Mouse (Mus musculus) liver, adult 2 months (tissue): ENCODE results near the gene Stag1. TPM values are rescaled to one million over a fixed set of nuclear protein-coding genes. Genes with fewer than 3 reads are reported as not detected.

ENCODE experiments used
- DNase-seq: peaks from one replicate; pipeline ENCODE4 v3.0.0-alpha.2; 2011; ENCODE audit warnings: low read depth, low spot score; ENCODE audit errors: extremely low read depth
- H3K27ac ChIP-seq: fragments of 200-500 bp; replicated peaks from 2 replicates; pipeline ENCODE4 v1.5.1; 2012; ENCODE audit warnings: low read depth, mild to moderate bottlenecking, control low read depth, inconsistent platforms, low read length; ENCODE audit not compliant: insufficient read depth
- H3K27me3 ChIP-seq: fragments of 200-500 bp; 2 replicates; pipeline ENCODE4 v1.6.1; 2012; ENCODE audit warnings: mild to moderate bottlenecking, moderate library complexity, low read length, inconsistent platforms; ENCODE audit not compliant: control insufficient read depth, insufficient read depth
- H3K36me3 ChIP-seq: fragments of 200-500 bp; 2 replicates; pipeline ENCODE4 v1.6.1; 2012; ENCODE audit warnings: low read length, inconsistent platforms; ENCODE audit not compliant: control insufficient read depth, insufficient read depth
- H3K4me1 ChIP-seq: fragments of 200-500 bp; 2 replicates; pipeline ENCODE4 v1.6.1; 2011; ENCODE audit warnings: low read length; ENCODE audit not compliant: control insufficient read depth, insufficient read depth
- H3K4me3 ChIP-seq: fragments of 200-500 bp; 2 replicates; pipeline ENCODE4 v1.5.1; 2011; ENCODE audit warnings: low read depth, mild to moderate bottlenecking, control low read depth, low read length, moderate library complexity; ENCODE audit not compliant: insufficient read depth
- H3K79me2 ChIP-seq: fragments of 200-500 bp; 2 replicates; pipeline ENCODE4 v1.6.1; 2012; ENCODE audit warnings: inconsistent platforms, mild to moderate bottlenecking, low read length, moderate library complexity; ENCODE audit not compliant: control insufficient read depth, insufficient read depth
- H3K9ac ChIP-seq: fragments of 200-500 bp; 2 replicates; pipeline ENCODE4 v1.6.1; 2012; ENCODE audit warnings: low read depth, mild to moderate bottlenecking, control low read depth, inconsistent platforms, low read length
- CTCF ChIP-seq: fragments of 200-500 bp; IDR thresholded peaks from 2 replicates; pipeline ENCODE4 v1.5.1; 2011; ENCODE audit warnings: low read depth, low read length, control low read depth
- POLR2A ChIP-seq: fragments of 200-500 bp; IDR thresholded peaks from 2 replicates; pipeline ENCODE4 v1.6.1; 2011; ENCODE audit warnings: low read length, control low read depth; ENCODE audit not compliant: insufficient read depth; ENCODE audit errors: extremely low read depth
- WGBS: fragments of 180-500 bp; shearing (Covaris S2); methylation state at CpG from one replicate; pipeline ENCODE4 v1.1.7; 2018; 5-methylcytosine and 5-hydroxymethylcytosine counted together
- polyA plus RNA-seq: library from polyadenylated mRNA; depleted of rRNA; stranded (reverse); fragments of >200 nt; gene quantifications from 2 replicates; pipeline ENCODE4 v1.2.3, GENCODE M21; 2012
- total RNA-seq: library from RNA; depleted of rRNA; stranded (reverse); fragments of >200 nt; gene quantifications from 2 replicates; pipeline ENCODE4 v1.2.3, GENCODE M21; 2014

Stag1 gene
- total and polyA plus RNA-seq, 2 experiments = 1.4 to 23.0 TPM

DNA sequence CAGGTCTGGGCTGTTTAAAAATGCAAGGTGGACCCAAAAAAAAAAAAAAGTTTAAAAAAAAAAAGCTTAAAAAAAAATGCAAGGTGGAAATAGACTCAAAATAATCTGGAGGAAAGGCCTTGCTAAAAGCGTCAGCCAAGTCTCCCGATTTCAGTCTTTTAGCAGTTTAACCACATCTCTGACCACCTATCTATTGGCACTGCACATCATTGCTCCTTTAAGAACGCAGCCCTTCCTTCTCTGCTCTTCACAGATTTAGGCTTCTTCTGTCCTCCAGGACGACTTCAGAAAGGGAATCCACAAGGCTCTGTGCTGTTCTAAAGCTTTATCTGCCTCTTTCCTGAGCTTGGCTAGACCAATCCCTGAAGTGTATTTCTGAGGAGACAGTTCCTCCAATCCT lies 366.5 kb downstream of the Stag1 start:
- WGBS = 82% methylated on average over 4 of the region's 4 CpGs
- H3K27ac ChIP-seq = no peak overlapping the region
- H3K4me3 ChIP-seq = no peak overlapping the region
- no peaks in the 10 kb centered on the region for H3K79me2 ChIP-seq
- no peak overlapping the region for H3K9ac ChIP-seq
- no peaks in the 10 kb centered on the region for H3K27me3 ChIP-seq
- no peak for DNase-seq
- peaks cover under 1% of the 10 kb centered on the region; the same call in 1 of the 2 replicates for H3K36me3 ChIP-seq
- H3K4me1 ChIP-seq = no peaks in the 10 kb centered on the region
- TF ChIP-seq POLR2A (no peak), CTCF (no peak)

DNA sequence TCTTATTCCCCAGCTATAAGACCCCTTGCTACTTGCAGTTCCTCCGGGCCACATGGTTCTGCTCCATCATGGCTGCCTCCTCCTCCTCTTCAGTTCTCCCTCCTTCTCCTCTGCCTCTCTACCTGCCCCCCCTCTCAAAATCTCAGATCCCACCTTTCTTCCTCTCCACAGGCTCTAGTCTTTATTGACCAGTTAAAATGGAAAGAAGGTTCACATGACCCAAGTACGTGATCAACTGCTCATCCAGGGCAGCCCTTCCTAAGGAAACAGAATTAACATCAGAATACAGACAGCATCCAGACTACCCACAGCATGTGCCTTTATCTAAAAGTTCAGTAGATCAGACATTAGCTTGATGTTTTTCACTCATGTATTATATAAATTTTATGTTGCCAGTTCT lies 371.9 kb downstream of the Stag1 start:
- WGBS = 87% methylated on average over 2 of the region's 2 CpGs
- no peak for DNase-seq
- Histone ChIP-seq H3K36me3 (no peaks in the 10 kb centered on the region), H3K4me3 (no peak overlapping the region), H3K79me2 (no peaks in the 10 kb centered on the region), H3K4me1 (no peaks in the 10 kb centered on the region), H3K9ac (no peak overlapping the region), H3K27ac (no peak overlapping the region), H3K27me3 (no peaks in the 10 kb centered on the region)
- TF ChIP-seq POLR2A (no peak), CTCF (no peak)

DNA sequence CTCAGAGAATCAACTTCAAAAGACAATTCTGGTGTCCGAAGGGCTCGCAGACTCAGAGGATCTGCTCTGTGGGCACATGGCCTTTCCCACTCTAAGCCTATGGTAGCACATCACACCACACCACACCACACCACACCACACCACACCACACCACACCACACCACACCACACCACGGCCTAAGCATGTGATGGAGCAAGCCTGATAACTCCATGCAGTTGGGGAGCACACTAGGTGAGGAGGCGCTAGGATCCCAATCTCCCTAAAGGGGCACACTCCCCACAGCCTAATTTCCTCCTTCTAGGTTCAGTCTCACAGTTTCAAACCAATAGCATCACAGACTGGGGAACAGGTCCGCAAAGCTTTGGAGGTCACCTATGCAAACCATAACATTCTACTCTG lies 381.1 kb downstream of the Stag1 start:
- DNase-seq = no peak
- Histone ChIP-seq H3K27ac (no peak overlapping the region), H3K79me2 (no peaks in the 10 kb centered on the region), H3K27me3 (no peaks in the 10 kb centered on the region), H3K4me3 (no peak overlapping the region), H3K36me3 (no peaks in the 10 kb centered on the region), H3K9ac (no peak overlapping the region), H3K4me1 (no peaks in the 10 kb centered on the region)
- WGBS = 94% methylated on average over 5 of the region's 5 CpGs
- TF ChIP-seq CTCF = no peak
- no peak for TF ChIP-seq POLR2A

DNA sequence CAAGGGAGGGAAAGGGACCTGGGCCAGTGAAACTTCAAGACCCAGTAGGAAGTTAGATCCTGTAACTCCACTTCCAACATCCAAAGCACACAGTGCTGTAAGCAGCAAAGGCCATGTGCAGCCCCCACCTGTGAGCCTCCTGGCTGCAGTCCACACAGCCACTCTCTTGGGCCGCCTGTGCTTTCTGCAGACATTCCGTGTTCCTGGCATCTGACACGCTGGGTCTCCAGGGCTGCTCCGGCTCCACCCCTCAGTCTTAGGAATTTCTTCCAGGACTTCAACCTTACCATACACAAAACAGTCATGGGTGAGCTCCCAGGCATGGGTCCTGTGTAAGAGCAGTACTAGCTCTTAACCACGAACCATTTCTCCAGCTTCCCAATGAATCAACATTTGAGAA lies 381.7 kb downstream of the Stag1 start:
- DNase-seq = no peak
- 89% methylated on average over 5 of the region's 5 CpGs for WGBS
- Histone ChIP-seq H3K27me3 (no peaks in the 10 kb centered on the region), H3K27ac (no peak overlapping the region), H3K36me3 (no peaks in the 10 kb centered on the region), H3K9ac (no peak overlapping the region), H3K79me2 (no peaks in the 10 kb centered on the region), H3K4me3 (no peak overlapping the region), H3K4me1 (no peaks in the 10 kb centered on the region)
- TF ChIP-seq POLR2A (no peak), CTCF (no peak)

DNA sequence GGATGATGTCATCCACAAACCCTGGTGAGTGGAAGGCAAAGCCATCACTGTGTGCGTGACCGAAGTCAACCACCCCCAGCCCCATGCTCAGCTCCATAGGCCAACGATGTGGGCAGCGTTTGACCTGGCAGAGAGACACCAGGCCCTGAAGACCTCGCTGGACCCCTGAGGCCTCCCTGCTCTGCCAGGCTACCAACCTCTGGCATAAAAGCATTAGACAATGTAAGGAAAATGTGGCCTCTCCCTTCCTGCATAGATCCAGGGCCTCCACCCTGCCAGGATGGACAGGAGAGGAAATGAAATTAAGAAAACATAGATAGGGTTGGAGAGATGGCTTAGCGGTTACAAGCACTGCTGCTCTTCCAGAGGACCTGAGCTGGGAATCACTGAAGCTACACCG lies 385.2 kb downstream of the Stag1 start:
- Histone ChIP-seq H3K36me3 (peaks cover 5% of the 10 kb centered on the region; the same call in 1 of the 2 replicates), H3K9ac (no peak overlapping the region), H3K27me3 (no peaks in the 10 kb centered on the region), H3K27ac (no peak overlapping the region), H3K4me3 (no peak overlapping the region), H3K4me1 (no peaks in the 10 kb centered on the region), H3K79me2 (no peaks in the 10 kb centered on the region)
- no peak for DNase-seq
- 80% methylated on average over 7 of the region's 7 CpGs for WGBS
- TF ChIP-seq POLR2A (no peak), CTCF (no peak)

DNA sequence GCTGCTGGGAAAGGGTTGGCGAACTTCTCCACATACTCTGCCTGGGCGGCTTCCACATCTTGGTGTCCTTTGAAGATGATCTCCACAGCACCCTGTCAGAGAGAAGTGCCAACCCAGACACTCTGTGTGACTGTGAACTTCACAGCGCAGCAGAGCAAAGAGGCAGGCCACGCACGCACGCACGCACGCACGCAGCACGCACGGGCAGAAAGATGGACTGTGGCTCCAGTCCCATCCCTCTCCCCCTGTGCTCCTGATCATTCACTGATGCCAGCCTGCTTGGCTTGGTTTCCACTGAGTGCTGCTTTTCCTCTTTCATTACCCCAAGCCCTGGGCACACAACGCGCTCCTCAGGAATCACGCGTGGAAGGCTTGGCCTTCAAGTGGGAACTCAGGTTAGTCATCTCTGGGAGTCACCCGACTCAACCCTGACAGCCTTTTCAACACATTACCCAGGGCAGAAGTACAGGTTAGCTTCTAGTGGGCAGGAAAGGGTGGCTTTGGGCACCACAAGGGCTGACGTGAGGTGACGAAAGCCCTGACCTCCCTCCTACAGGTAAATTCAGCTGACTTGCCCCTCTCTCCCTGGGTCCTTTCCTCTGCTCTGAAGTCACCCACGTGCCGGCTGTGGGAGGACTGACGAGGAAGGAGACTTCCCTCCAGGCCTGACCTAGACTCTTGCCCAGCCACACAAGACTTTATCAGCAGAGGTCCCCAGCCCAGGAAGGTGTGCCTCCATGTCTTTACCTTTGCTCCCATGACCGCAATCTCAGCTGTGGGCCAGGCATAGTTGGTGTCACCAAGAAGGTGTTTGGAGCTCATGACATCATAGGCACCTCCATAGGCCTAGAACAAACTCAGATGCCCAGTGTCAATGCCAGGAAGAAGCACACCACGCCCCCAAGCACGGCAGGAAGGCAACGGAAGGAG lies 387.0 kb downstream of the Stag1 start:
- no peaks in the 10 kb centered on the region for H3K27me3 ChIP-seq
- H3K9ac ChIP-seq = no peak overlapping the region
- no peak overlapping the region for H3K4me3 ChIP-seq
- no peak for DNase-seq
- no peak overlapping the region for H3K27ac ChIP-seq
- H3K79me2 ChIP-seq = no peaks in the 10 kb centered on the region
- 96% methylated on average over 25 of the region's 25 CpGs for WGBS
- no peak for TF ChIP-seq POLR2A
- no peak for TF ChIP-seq CTCF
- H3K36me3 ChIP-seq = peaks cover 9% of the 10 kb centered on the region; the same call in 1 of the 2 replicates
- no peaks in the 10 kb centered on the region for H3K4me1 ChIP-seq
